Mouse (Mus musculus): ENCODE data around the gene Coro1c. TPM values are rescaled to one million over a fixed set of nuclear protein-coding genes. Genes with fewer than 3 reads are reported as not detected.
"Not testable (repeated sequence)": the region's sequence is repeated elsewhere in the genome, so short reads cannot be mapped to it uniquely, and the experiment has no call there.

Coro1c gene
- polyA plus RNA-seq, 1 experiment: 116 TPM

GRCm38 (mm10) chr5:113829566-113830291, 78.8 kb downstream of the Coro1c start:
- no peak for DNase-seq (ENCODE audit: low spot score)

GRCm38 (mm10) chr5:113828481-113828880, 80.1 kb downstream of the Coro1c start:
- DNase-seq (ENCODE audit: low spot score): no peak

- DNase-seq (ENCODE audit: low spot score): no peak
Observed at GRCm38 (mm10) chr5:113827991-113828411, 80.6 kb downstream of the Coro1c start.

- DNase-seq (ENCODE audit: low spot score): no peak
Observed at GRCm38 (mm10) chr5:113826619-113827018, 81.9 kb downstream of the Coro1c start.

- DNase-seq (ENCODE audit: low spot score): no peak
Observed at GRCm38 (mm10) chr5:113825558-113825957, 83.0 kb downstream of the Coro1c start.

- DNase-seq (ENCODE audit: low spot score): no peak
Observed at GRCm38 (mm10) chr5:113824228-113824627, 84.3 kb downstream of the Coro1c start.

- no peak for DNase-seq (ENCODE audit: low spot score)
Observed at GRCm38 (mm10) chr5:113818572-113818971, 90.0 kb downstream of the Coro1c start.

- peak; percentile 51 for DNase-seq (ENCODE audit: low spot score)
Observed at GRCm38 (mm10) chr5:113815638-113816152, 92.9 kb downstream of the Coro1c start.

GRCm38 (mm10) chr5:113815041-113815389, 93.5 kb downstream of the Coro1c start:
- DNase-seq (ENCODE audit: low spot score): no peak

- DNase-seq (ENCODE audit: low spot score): no peak
Observed at GRCm38 (mm10) chr5:113814111-113815040, 94.2 kb downstream of the Coro1c start.

GRCm38 (mm10) chr5:113813608-113814007, 95.0 kb downstream of the Coro1c start:
- DNase-seq (ENCODE audit: low spot score): no peak

- no peak for DNase-seq (ENCODE audit: low spot score)
Observed at GRCm38 (mm10) chr5:113812638-113813037, 95.9 kb downstream of the Coro1c start.

- DNase-seq (ENCODE audit: low spot score): not testable (repeated sequence)
Observed at GRCm38 (mm10) chr5:113811824-113812420, 96.6 kb downstream of the Coro1c start.

- DNase-seq (ENCODE audit: low spot score): no peak
Observed at GRCm38 (mm10) chr5:113810111-113810510, 98.4 kb downstream of the Coro1c start.

GRCm38 (mm10) chr5:113808177-113808576, 100.4 kb downstream of the Coro1c start:
- DNase-seq (ENCODE audit: low spot score): no peak

GRCm38 (mm10) chr5:113807712-113808111, 100.8 kb downstream of the Coro1c start:
- DNase-seq (ENCODE audit: low spot score): no peak

GRCm38 (mm10) chr5:113806414-113806813, 102.1 kb downstream of the Coro1c start:
- DNase-seq (ENCODE audit: low spot score): no peak

- DNase-seq (ENCODE audit: low spot score): no peak
Observed at GRCm38 (mm10) chr5:113805301-113805700, 103.3 kb downstream of the Coro1c start.

- no peak for DNase-seq (ENCODE audit: low spot score)
Observed at GRCm38 (mm10) chr5:113804395-113804966, 104.1 kb downstream of the Coro1c start.

- no peak for DNase-seq (ENCODE audit: low spot score)
Observed at GRCm38 (mm10) chr5:113800280-113800679, 108.3 kb downstream of the Coro1c start, which contains the start of gene Tmem119. Tmem119 (minus strand) TSS chr5:113800516.

GRCm38 (mm10) chr5:113799691-113800090, 108.9 kb downstream of the Coro1c start:
- no peak for DNase-seq (ENCODE audit: low spot score)

- DNase-seq (ENCODE audit: low spot score): no peak
Observed at GRCm38 (mm10) chr5:113798525-113798924, 110.0 kb downstream of the Coro1c start.
